Mouse (Mus musculus) brain, adult 2 months (tissue): ENCODE results near the gene Rhpn2.

Experiments used
- DNase-seq: peaks from one replicate; pipeline ENCODE4 v3.0.0; 2011; ENCODE audit warnings: low read depth, low spot score

Rhpn2 gene

GRCm38 (mm10) chr7:35388694-35389093 is 54.7 kb downstream of the Rhpn2 start:
- no peak for DNase-seq

DNA sequence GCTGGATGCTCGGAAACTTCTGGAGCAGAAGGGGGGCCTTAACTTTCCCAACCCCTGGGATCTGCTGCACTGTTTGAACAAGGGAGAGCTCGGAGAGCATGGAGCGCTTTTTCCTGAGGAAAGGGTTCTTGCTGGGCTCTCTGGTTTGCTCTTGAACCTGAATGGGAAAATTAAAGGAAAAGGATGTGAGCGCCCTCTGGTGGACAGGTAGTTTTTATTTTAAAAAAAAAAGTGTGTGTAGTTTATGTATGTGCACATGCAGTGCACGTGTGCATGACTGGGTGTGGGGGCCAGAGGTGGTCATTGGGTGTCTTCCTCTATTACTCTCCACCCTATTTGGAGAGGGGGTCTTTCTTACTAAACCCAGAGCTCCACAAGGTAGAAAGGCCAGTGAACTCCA is 59.0 kb downstream of the Rhpn2 start:
- DNase-seq: peak; percentile 61

GRCm38 (mm10) chr7:35395734-35396456 is 61.9 kb downstream of the Rhpn2 start:
- no peak for DNase-seq

GRCm38 (mm10) chr7:35396542-35397168 is 62.7 kb downstream of the Rhpn2 start, which contains the start of the genes Faap24 and Cep89:
TSS of gene Faap24 (minus strand) at chr7:35396836.
TSS of gene Cep89 (plus strand) at chr7:35397035.
- peak; percentile 99 for DNase-seq

- DNase-seq: no peak
These were observed 67.2 kb downstream of the Rhpn2 start for GRCm38 (mm10) chr7:35401169-35401568.

GRCm38 (mm10) chr7:35415226-35415625 is 81.3 kb downstream of the Rhpn2 start:
- DNase-seq: no peak

- DNase-seq: no peak
These were observed 82.1 kb downstream of the Rhpn2 start for GRCm38 (mm10) chr7:35415801-35416653.

GRCm38 (mm10) chr7:35416654-35416948 is 82.6 kb downstream of the Rhpn2 start:
- DNase-seq: no peak

DNA sequence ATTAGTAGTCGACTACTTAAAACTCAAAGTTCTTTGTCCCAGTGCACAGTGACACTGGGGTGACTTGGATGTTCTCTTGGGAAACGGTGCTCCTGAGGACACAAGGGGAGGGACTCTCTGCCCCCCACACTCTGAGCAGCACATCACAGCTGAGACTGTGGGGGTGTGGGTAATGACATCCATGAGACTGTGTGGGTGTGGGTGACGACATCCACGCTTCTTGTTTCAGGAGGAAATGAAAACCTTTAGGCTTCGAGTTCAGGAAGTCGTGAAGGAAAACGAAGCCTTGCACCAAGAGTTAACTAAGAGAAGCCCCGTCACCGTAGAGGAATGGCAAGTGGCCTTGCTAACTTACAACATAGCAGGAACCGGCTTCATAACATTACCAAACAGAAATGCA is 89.1 kb downstream of the Rhpn2 start:
- peak; percentile 24 for DNase-seq

GRCm38 (mm10) chr7:35428146-35428545 is 94.2 kb downstream of the Rhpn2 start:
- no peak for DNase-seq

DNA sequence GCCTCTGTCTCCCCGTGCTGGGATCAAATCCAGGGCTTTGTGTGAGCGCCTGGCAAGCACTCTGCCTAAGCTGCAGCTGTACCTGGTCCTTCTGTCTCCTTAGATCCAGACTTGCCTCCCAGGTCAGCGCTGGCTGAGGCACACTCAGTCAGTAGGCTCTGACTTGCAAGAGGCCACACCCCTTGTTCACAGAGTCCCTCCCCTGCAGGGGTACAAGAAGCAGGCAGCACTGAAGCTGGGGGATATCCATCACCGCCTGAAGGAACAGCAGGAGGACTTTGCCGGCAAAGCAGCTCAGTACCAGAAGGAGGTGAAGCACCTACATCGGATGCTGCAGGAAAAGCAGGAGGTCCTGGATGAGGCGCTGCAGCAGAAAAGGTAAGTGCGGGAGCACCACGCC is 101.3 kb downstream of the Rhpn2 start:
- no peak for DNase-seq
